Mouse (Mus musculus) cerebellum, postnatal 25 days (tissue): ENCODE results near the gene Wnk4.
"Not testable (repeated sequence)": the region's sequence is repeated elsewhere in the genome, so short reads cannot be mapped to it uniquely, and the experiment has no call there.

Experiments
- DNase-seq, 2 experiments: peaks; one replicate each; pipeline ENCODE4 v3.0.0; 2021; ENCODE audit warnings: mixed read lengths in 2 of 2

Gene Wnk4

DNA sequence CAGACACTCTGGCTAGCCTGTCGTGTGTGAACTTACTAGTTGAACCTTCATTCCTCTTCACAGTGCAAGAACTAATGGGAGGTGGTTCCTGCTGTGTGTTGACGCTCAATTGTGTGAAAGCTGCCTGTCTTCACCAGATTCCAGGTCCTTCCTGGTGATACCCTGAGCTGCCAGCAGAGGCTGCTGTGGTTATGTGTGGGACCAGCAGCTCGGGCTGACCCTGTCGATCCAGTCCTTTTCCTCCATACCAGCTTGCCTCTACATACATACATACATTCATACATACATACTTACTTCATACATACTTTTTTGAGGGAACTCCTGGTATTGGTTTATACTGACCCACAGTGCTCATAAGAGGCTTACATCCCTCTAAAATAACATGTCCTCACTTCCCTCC is 63.2 kb downstream of the Wnk4 start:
- peak; percentile 76 to 85 for DNase-seq

- no peak for DNase-seq
Measured at GRCm38 (mm10) chr11:101324763-101325162, 64.4 kb downstream of the Wnk4 start, which contains the start of gene Aoc2. Gene Aoc2, plus strand, starts transcription at chr11:101325063.

GRCm38 (mm10) chr11:101325201-101325600 is 64.8 kb downstream of the Wnk4 start:
- DNase-seq, result not testable (repeated sequence)

DNA sequence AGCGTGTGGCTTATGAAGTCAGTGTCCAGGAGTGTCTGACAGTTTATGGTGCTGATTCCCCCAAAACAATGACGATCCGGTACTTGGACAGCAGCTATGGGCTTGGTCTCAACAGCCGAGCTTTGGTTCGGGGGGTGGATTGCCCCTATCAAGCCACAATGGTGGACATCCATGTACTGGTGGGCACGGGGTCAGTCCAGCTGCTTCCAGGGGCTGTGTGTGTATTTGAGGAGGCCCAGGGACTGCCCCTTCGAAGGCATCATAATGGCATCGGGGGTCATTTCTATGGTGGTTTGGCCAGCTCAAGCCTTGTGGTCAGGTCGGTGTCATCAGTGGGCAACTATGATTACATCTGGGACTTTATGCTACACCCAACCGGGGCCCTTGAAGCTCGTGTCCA is 65.8 kb downstream of the Wnk4 start:
- no peak for DNase-seq
